Mouse (Mus musculus): Measurements from ENCODE around the gene Gli1. TPM values are rescaled to one million over a fixed set of nuclear protein-coding genes. Genes with fewer than 3 reads are reported as not detected.
"Not testable (repeated sequence)": the region's sequence is repeated elsewhere in the genome, so short reads cannot be mapped to it uniquely, and the experiment has no call there.

The Gli1 gene
- polyA plus RNA-seq, 1 experiment from 2014 or later: 0.32 TPM

GRCm38 (mm10) chr10:127319969-127320368 lies 21.8 kb downstream of the Gli1 start:
- Histone ChIP-seq H3K36me3 (replicated peaks) (no peaks in the 10 kb centered on the region), H3K27ac (replicated peaks) (no peak overlapping the region), H3K9me3 (replicated peaks) (no peaks in the 10 kb centered on the region), H3K4me1 (replicated peaks) (peaks cover 51% of the 10 kb centered on the region), H3K9ac (no peak overlapping the region), H3K27me3 (peaks cover 3% of the 10 kb centered on the region; the same call in 1 of the 2 replicates), H3K4me3 (replicated peaks) (no peak overlapping the region), H3K4me2 (no peak overlapping the region)
- 69% methylated on average over 7 of the region's 7 CpGs for WGBS (ENCODE audit: insufficient replicate concordance)
- no peak for ATAC-seq (ENCODE audit: insufficient read depth)

DNA sequence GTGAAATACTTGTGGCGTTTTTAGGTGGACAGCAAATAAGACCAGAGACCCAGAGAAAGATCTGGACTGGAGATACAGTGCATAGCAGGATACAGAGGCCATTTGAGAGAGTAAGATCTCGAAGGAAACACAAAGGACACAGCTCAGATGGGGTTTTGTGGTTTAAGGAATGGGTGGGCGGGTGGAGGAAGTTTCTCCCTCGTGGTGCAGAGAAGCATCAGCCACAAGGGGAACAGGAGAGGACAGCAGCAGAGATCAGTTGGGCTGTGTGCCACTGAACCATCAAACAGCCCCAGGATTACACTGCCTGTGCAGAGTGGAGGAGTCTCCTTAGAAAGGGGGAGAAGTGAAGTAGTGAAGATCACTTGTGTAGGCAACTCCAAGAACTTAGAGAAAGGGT lies 23.8 kb downstream of the Gli1 start:
- ATAC-seq (ENCODE audit: insufficient read depth): no peak

GRCm38 (mm10) chr10:127317277-127317676 lies 24.5 kb downstream of the Gli1 start:
- H3K4me1 ChIP-seq (replicated peaks): peaks cover 43% of the 10 kb centered on the region
- no peak overlapping the region for H3K4me2 ChIP-seq
- H3K9me3 ChIP-seq (replicated peaks): no peaks in the 10 kb centered on the region
- ATAC-seq (ENCODE audit: insufficient read depth): peak; percentile 69
- no peak overlapping the region for H3K9ac ChIP-seq
- H3K27ac ChIP-seq (replicated peaks): peak overlapping the region; percentile 64
- 0 out of 2 replicates have a peak, but pooled peaks cover 3% of the 10 kb centered on the region for H3K27me3 ChIP-seq
- WGBS (ENCODE audit: insufficient replicate concordance): 17% methylated on average over 2 of the region's 2 CpGs
- no peaks in the 10 kb centered on the region for H3K36me3 ChIP-seq (replicated peaks)
- no peak overlapping the region for H3K4me3 ChIP-seq (replicated peaks)

More for the DNA sequence above, 23.8 kb downstream of the Gli1 start:
- H3K27me3 ChIP-seq: peaks cover 3% of the 10 kb centered on the region; the same call in 1 of the 2 replicates
- no peaks in the 10 kb centered on the region for H3K36me3 ChIP-seq (replicated peaks)
- H3K4me3 ChIP-seq (replicated peaks): no peak overlapping the region
- no peak overlapping the region for H3K9ac ChIP-seq
- no peaks in the 10 kb centered on the region for H3K9me3 ChIP-seq (replicated peaks)
- H3K27ac ChIP-seq (replicated peaks): peak overlapping the region; percentile 64
- 18% methylated on average over 4 of the region's 4 CpGs for WGBS (ENCODE audit: insufficient replicate concordance)
- peaks cover 43% of the 10 kb centered on the region for H3K4me1 ChIP-seq (replicated peaks)
- no peak overlapping the region for H3K4me2 ChIP-seq

- H3K36me3 ChIP-seq (replicated peaks); H3K9me3 ChIP-seq (replicated peaks); H3K27me3 ChIP-seq; H3K4me2 ChIP-seq; H3K4me3 ChIP-seq (replicated peaks); H3K27ac ChIP-seq (replicated peaks); ATAC-seq (ENCODE audit: insufficient read depth); H3K9ac ChIP-seq: not testable (repeated sequence)
- peaks cover 46% of the 10 kb centered on the region for H3K4me1 ChIP-seq (replicated peaks)
- whole genome bisulfite sequencing (ENCODE audit: insufficient replicate concordance): 65% methylated on average over 1 of the region's 1 CpGs
Measured at GRCm38 (mm10) chr10:127314950-127315349, 26.8 kb downstream of the Gli1 start.

GRCm38 (mm10) chr10:127313516-127313915 lies 28.3 kb downstream of the Gli1 start:
- Histone ChIP-seq H3K4me1 (replicated peaks) (peaks cover 48% of the 10 kb centered on the region), H3K36me3 (replicated peaks) (peaks cover 17% of the 10 kb centered on the region)
- not testable (repeated sequence) for H3K27ac ChIP-seq (replicated peaks); ATAC-seq (ENCODE audit: insufficient read depth); H3K27me3 ChIP-seq; H3K9ac ChIP-seq; H3K4me2 ChIP-seq; H3K9me3 ChIP-seq (replicated peaks); H3K4me3 ChIP-seq (replicated peaks)
- 74% methylated on average over 5 of the region's 5 CpGs for WGBS (ENCODE audit: insufficient replicate concordance)

DNA sequence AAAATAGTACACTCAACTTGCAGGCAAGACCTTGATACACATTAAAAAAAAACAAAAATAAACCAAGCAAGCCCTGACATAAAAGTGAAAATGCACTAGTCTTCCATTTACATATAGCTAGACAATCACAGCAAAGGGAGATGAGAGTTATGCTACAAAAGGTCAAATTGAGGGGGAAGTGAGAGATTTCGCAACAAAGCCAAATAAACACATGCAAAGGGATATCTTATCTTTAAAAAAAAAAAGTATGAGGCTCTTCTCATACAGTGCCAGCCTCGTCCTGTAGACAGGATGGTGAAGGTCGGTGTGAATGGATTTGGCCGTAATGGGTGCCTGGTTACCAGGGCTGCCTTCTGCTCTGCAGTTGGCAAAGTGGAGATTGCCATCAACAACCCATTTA lies 28.9 kb downstream of the Gli1 start:
- H3K9ac ChIP-seq: 0 out of 2 replicates have a peak overlapping the region, but pooled peaks have one; percentile 5
- WGBS (ENCODE audit: insufficient replicate concordance): 36% methylated on average over 4 of the region's 4 CpGs
- H3K27me3 ChIP-seq: no peaks in the 10 kb centered on the region
- peak overlapping the region; percentile 84 for H3K4me2 ChIP-seq
- H3K36me3 ChIP-seq (replicated peaks): peaks cover 23% of the 10 kb centered on the region
- no peaks in the 10 kb centered on the region for H3K9me3 ChIP-seq (replicated peaks)
- ATAC-seq (ENCODE audit: insufficient read depth): no peak
- peaks cover 44% of the 10 kb centered on the region for H3K4me1 ChIP-seq (replicated peaks)
- H3K4me3 ChIP-seq (replicated peaks): no peak overlapping the region
- peak overlapping the region; percentile 91 for H3K27ac ChIP-seq (replicated peaks)

GRCm38 (mm10) chr10:127312356-127312676 lies 29.5 kb downstream of the Gli1 start:
- Histone ChIP-seq H3K4me2 (peak overlapping the region; percentile 84), H3K4me3 (replicated peaks) (peak overlapping the region; percentile 91), H3K9me3 (replicated peaks) (no peaks in the 10 kb centered on the region), H3K27me3 (no peaks in the 10 kb centered on the region), H3K36me3 (replicated peaks) (peaks cover 29% of the 10 kb centered on the region), H3K27ac (replicated peaks) (peak overlapping the region; percentile 91), H3K9ac (peak overlapping the region; percentile 94), H3K4me1 (replicated peaks) (peaks cover 38% of the 10 kb centered on the region)
- peak; percentile 40 for ATAC-seq (ENCODE audit: insufficient read depth)
- 4% methylated on average over 4 of the region's 4 CpGs for WGBS (ENCODE audit: insufficient replicate concordance)

DNA sequence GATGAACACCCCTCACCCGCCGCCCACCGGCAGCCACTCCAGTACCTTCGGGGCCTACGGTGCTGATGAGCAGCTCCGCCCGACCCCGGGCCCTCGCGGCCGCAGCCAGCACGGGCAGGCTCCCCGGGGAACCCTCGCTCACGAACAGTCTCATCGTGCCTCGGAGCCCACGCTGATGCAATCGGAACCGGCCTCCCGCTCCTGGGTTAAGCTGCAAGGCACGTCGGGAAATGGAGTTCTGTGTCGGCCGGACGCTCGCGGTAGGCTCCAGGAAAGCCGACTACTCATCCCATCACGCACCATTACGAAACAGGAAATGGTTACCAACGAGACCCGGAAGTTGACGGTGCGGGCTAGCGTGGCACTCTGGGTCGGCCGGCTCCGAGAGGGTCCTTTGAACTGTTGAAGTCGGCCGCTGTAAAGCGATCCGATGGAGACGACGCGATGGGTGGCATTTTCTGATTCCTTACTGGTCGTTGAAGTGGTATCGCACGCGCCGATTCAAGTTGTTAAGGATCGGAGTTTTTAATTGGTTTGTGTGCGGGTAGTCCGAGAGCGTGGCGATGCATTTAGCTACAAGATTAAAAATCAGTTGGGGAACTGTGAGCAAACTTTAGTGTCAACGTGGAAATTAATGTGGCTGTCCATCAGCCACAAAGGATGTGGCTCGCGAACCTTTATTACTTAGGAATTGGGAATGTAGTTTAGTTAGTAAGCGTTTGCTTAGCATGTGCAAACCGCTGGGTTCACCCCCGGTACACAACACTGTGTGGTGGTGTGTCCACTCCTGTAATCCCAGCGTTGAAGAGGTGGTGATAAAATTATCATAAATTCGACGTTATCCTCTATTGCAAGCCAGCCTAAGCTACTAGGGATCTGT lies 30.1 kb downstream of the Gli1 start, which contains the start of gene Mars:
Mars (minus strand) TSS at position 311 of the 880 bp plus-strand sequence.
- under 1% methylated on average over 65 of the region's 65 CpGs for WGBS (ENCODE audit: insufficient replicate concordance)
- peak; percentile 96 for ATAC-seq (ENCODE audit: insufficient read depth)
- Histone ChIP-seq H3K9me3 (replicated peaks) (no peaks in the 10 kb centered on the region), H3K4me3 (replicated peaks) (peak within 1 kb of the TSS; percentile 91), H3K27ac (replicated peaks) (peak within 1 kb of the TSS; percentile 91), H3K4me2 (peak within 1 kb of the TSS; percentile 84), H3K4me1 (replicated peaks) (peaks cover 32% of the 10 kb centered on the region), H3K9ac (peak within 1 kb of the TSS; percentile 94), H3K36me3 (replicated peaks) (peaks cover 35% of the 10 kb centered on the region), H3K27me3 (no peaks in the 10 kb centered on the region)

- Histone ChIP-seq H3K27me3 (no peaks in the 10 kb centered on the region), H3K9ac (peak overlapping the region; percentile 94), H3K36me3 (replicated peaks) (peaks cover 44% of the 10 kb centered on the region), H3K27ac (replicated peaks) (peak overlapping the region; percentile 91), H3K4me2 (peak overlapping the region; percentile 84), H3K4me1 (replicated peaks) (peaks cover 28% of the 10 kb centered on the region), H3K9me3 (replicated peaks) (no peaks in the 10 kb centered on the region), H3K4me3 (replicated peaks) (peak overlapping the region; percentile 91)
- WGBS (ENCODE audit: insufficient replicate concordance): 18% methylated on average over 23 of the region's 23 CpGs
- ATAC-seq (ENCODE audit: insufficient read depth): peak; percentile 58
Measured at GRCm38 (mm10) chr10:127310523-127311475, 31.0 kb downstream of the Gli1 start.

GRCm38 (mm10) chr10:127309167-127309566 lies 32.6 kb downstream of the Gli1 start:
- H3K4me2 ChIP-seq; H3K27me3 ChIP-seq; ATAC-seq (ENCODE audit: insufficient read depth); H3K9me3 ChIP-seq (replicated peaks); H3K4me3 ChIP-seq (replicated peaks); H3K9ac ChIP-seq; H3K27ac ChIP-seq (replicated peaks): not testable (repeated sequence)
- H3K4me1 ChIP-seq (replicated peaks): peaks cover 25% of the 10 kb centered on the region
- H3K36me3 ChIP-seq (replicated peaks): peaks cover 60% of the 10 kb centered on the region
- 77% methylated on average over 3 of the region's 3 CpGs for WGBS (ENCODE audit: insufficient replicate concordance)

- Histone ChIP-seq H3K9ac (no peak overlapping the region), H3K27ac (replicated peaks) (no peak overlapping the region), H3K4me2 (no peak overlapping the region), H3K27me3 (no peaks in the 10 kb centered on the region), H3K4me1 (replicated peaks) (no peaks in the 10 kb centered on the region), H3K36me3 (replicated peaks) (peaks cover 100% of the 10 kb centered on the region), H3K9me3 (replicated peaks) (no peaks in the 10 kb centered on the region), H3K4me3 (replicated peaks) (no peak overlapping the region)
- 88% methylated on average over 11 of the region's 11 CpGs for WGBS (ENCODE audit: insufficient replicate concordance)
- no peak for ATAC-seq (ENCODE audit: insufficient read depth)
Measured at GRCm38 (mm10) chr10:127303136-127303535, 38.6 kb downstream of the Gli1 start.
